Mouse (Mus musculus) embryonic facial prominence, embryonic 12.5 days (tissue): ENCODE data around the gene Gm26992. TPM values are rescaled to one million over a fixed set of nuclear protein-coding genes. Genes with fewer than 3 reads are reported as not detected.

Experiments used
- ATAC-seq: fragments of 200-750 bp; cut with Nextera tagmentation; 2 replicates; pipeline ENCODE4 v1.8.0; 2017; ENCODE audit not compliant: insufficient number of reproducible peaks, insufficient read depth, low FRiP score, low TSS enrichment
- H3K27ac ChIP-seq: fragments of 300-500 bp; sonication (generic); 2 replicates; pipeline ENCODE4 v1.5.1; 2016; ENCODE audit warnings: mild to moderate bottlenecking
- H3K27me3 ChIP-seq: fragments of 300-500 bp; sonication (generic); 2 replicates; pipeline ENCODE4 v1.6.1; 2016; ENCODE audit warnings: mild to moderate bottlenecking, moderate library complexity
- H3K36me3 ChIP-seq: fragments of 300-500 bp; sonication (generic); 2 replicates; pipeline ENCODE4 v1.6.1; 2016; ENCODE audit warnings: mild to moderate bottlenecking
- H3K4me1 ChIP-seq: fragments of 300-500 bp; sonication (generic); 2 replicates; pipeline ENCODE4 v1.6.1; 2016
- H3K4me2 ChIP-seq: fragments of 300-500 bp; sonication (generic); replicated peaks from 2 replicates; pipeline ENCODE4 v1.6.1; 2016; ENCODE audit warnings: mild to moderate bottlenecking, moderate library complexity
- H3K4me3 ChIP-seq: fragments of 300-500 bp; sonication (generic); 2 replicates; pipeline ENCODE4 v1.5.1; 2016; ENCODE audit warnings: mild to moderate bottlenecking
- H3K9ac ChIP-seq: fragments of 300-500 bp; sonication (generic); 2 replicates; pipeline ENCODE4 v1.6.1; 2016; ENCODE audit warnings: mild to moderate bottlenecking, moderate library complexity
- H3K9me3 ChIP-seq: fragments of 300-500 bp; sonication (generic); 2 replicates; pipeline ENCODE4 v1.6.1; 2016; ENCODE audit warnings: mild to moderate bottlenecking, moderate library complexity
- WGBS: fragments of 180-500 bp; shearing (Covaris S2); methylation state at CpG from one replicate; pipeline ENCODE4 v1.1.7; 2016; 5-methylcytosine and 5-hydroxymethylcytosine counted together
- polyA plus RNA-seq: library from polyadenylated mRNA; unstranded; fragments of >200 nt; fragmentation: Nextera tagmentation; extraction: Ambion mirVana; gene quantifications from 2 replicates; pipeline ENCODE4 v1.2.1, GENCODE M21; 2016

Gene Gm26992
- polyA plus RNA-seq, 1 experiment from 2014 or later: not detected

DNA sequence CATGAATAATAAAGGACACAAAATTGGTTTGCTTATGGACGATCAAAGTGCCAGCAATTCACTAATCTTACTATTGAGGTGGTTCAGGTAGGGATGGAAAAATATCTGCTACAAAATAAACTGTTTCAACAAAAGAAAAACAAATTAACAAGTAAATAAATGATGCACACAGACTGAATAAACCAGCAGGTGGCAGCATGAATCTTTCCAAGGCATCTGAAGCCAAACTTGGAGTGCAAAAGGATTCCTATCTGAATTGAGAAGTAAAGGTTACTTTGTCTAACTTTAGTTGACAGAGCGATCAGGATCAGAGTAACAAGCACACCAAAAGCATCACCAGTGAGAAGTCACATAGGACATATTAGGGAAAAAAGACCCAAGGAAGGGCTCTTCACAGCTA lies 62.2 kb downstream of the Gm26992 start:
- no peaks in the 10 kb centered on the region for H3K4me1 ChIP-seq
- WGBS: 39% methylated on average over 2 of the region's 2 CpGs
- H3K4me2 ChIP-seq: peak overlapping the region; percentile 17; the same call in 1 of the 2 replicates
- no peak overlapping the region for H3K4me3 ChIP-seq
- no peak overlapping the region for H3K9ac ChIP-seq
- H3K9me3 ChIP-seq: no peaks in the 10 kb centered on the region
- no peak for ATAC-seq
- no peaks in the 10 kb centered on the region for H3K27me3 ChIP-seq
- H3K27ac ChIP-seq: no peak overlapping the region
- no peaks in the 10 kb centered on the region for H3K36me3 ChIP-seq

DNA sequence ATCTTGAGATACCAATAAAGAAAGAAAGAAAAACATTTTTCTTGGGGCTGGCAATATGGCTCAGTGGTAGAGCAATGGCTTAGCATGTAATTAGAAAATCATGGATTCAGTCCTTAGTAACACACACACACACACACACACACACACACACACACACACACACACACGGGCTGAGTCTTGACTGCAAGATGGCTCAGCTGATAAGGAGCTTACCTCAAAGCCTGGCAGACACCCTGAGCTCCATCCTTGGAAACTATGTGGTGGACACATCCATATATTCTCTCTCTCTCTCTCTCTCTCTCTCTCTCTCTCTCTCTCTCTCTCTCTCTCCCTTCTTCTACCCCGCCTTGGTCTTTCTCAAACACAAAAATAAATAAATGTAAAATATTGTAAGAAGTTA lies 69.0 kb downstream of the Gm26992 start:
- Histone ChIP-seq H3K9ac (no peak overlapping the region), H3K4me2 (no peak overlapping the region), H3K4me1 (no peaks in the 10 kb centered on the region), H3K36me3 (no peaks in the 10 kb centered on the region), H3K27ac (no peak overlapping the region), H3K4me3 (no peak overlapping the region), H3K27me3 (no peaks in the 10 kb centered on the region), H3K9me3 (no peaks in the 10 kb centered on the region)
- WGBS: 69% methylated on average over 2 of the region's 2 CpGs
- ATAC-seq: no peak

DNA sequence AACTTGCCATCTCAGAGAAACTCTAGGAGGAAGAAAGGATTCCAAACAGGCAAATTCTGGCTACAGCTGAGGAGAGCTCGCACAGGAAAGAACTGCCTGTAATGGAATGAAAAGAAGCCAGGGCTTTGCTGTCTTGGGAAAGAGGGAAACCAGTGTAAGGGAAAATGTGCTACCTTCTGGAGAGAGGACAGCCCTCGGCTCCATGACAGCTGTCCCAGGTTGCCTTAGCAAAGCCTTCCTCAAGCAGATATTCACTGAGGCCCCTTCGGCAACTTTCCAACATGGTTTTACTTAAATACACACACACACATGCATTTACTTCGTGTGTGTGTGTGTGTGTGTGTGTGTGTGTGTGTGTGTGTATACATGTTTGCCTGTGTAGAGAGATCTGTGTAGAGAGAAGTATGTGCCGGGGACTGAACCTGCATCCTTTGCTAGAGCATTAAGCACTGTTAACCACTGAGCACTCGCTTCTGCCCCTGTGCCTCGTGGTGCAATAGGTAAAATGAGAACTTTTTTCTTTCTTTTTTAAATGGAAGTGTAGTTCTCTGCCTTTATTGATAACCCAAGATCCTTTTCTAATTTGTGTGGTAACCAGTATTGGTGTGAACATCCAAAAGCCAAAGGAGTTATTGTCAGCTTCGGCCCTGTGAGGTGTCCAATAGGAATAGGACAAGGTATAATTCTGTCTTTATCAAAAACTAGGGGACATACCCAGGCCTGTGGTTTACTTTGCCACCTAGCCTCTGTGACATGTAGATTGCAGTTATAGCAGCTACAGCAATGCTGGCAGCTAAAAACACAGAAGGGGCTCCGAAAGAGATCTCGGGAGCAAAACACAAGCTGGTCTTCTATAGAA lies 70.8 kb downstream of the Gm26992 start:
- Histone ChIP-seq H3K4me3 (peak overlapping the region; percentile 55), H3K27ac (peak overlapping the region; percentile 91), H3K4me2 (peak overlapping the region; percentile 52), H3K9ac (peak overlapping the region; percentile 64), H3K9me3 (no peaks in the 10 kb centered on the region), H3K27me3 (no peaks in the 10 kb centered on the region), H3K4me1 (no peaks in the 10 kb centered on the region), H3K36me3 (no peaks in the 10 kb centered on the region)
- no peak for ATAC-seq
- 34% methylated on average over 10 of the region's 10 CpGs for WGBS

- peak overlapping the region; percentile 55 for H3K4me3 ChIP-seq
- H3K4me2 ChIP-seq: peak overlapping the region; percentile 52
- under 1% methylated on average over 42 of the region's 55 CpGs for WGBS
- peak overlapping the region; percentile 91 for H3K27ac ChIP-seq
- H3K9ac ChIP-seq: peak overlapping the region; percentile 64
- peak; percentile 91 for ATAC-seq
- H3K36me3 ChIP-seq: no peaks in the 10 kb centered on the region
- no peaks in the 10 kb centered on the region for H3K27me3 ChIP-seq
- H3K9me3 ChIP-seq: no peaks in the 10 kb centered on the region
- no peaks in the 10 kb centered on the region for H3K4me1 ChIP-seq
These were observed 71.8 kb downstream of the Gm26992 start for GRCm38 (mm10) chrX:103493351-103494173.

DNA sequence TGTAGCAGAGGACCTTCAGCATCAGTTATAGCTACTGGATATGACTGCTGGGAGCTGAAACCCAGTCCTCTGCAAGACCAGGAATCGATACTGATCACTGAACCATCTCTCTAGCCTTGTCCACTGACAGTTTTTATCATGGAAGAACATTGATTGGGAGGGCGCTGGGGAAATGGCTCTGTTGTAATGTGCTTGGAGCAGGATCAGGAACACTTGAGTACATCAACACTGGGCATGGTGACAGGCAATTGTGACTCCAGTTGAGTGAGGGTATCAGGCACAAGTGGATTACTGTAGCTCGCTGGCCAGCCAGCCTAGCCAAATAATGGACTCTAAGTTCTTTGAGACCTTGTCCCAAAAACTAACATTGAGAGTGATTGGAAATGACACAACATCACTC lies 77.6 kb downstream of the Gm26992 start:
- no peaks in the 10 kb centered on the region for H3K9me3 ChIP-seq
- H3K9ac ChIP-seq: no peak overlapping the region
- H3K4me2 ChIP-seq: no peak overlapping the region
- H3K27me3 ChIP-seq: no peaks in the 10 kb centered on the region
- H3K27ac ChIP-seq: no peak overlapping the region
- no peaks in the 10 kb centered on the region for H3K4me1 ChIP-seq
- WGBS: 95% methylated on average over 3 of the region's 3 CpGs
- H3K4me3 ChIP-seq: no peak overlapping the region
- peaks cover 12% of the 10 kb centered on the region; the same call in 1 of the 2 replicates for H3K36me3 ChIP-seq
- no peak for ATAC-seq

DNA sequence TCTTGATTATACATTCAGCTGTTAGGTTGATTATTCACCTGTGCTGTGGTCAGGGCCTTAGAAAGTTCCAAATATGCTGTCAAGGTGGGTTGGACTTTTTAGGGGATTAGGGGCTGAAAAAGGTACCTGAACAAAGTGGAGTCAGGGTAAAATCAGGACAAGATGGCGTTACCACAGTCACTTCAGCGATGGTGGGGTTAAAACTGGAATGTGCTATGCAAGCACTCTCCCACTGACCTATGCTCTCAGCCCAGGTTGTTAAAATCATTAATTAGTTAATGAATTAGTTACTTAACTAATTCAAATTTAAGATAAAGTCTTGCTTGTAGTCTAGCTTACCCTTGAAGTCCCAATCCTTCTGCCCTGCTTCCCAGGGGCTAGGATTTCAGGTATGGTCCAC lies 78.3 kb downstream of the Gm26992 start:
- WGBS: 94% methylated on average over 2 of the region's 2 CpGs
- H3K27me3 ChIP-seq: no peaks in the 10 kb centered on the region

DNA sequence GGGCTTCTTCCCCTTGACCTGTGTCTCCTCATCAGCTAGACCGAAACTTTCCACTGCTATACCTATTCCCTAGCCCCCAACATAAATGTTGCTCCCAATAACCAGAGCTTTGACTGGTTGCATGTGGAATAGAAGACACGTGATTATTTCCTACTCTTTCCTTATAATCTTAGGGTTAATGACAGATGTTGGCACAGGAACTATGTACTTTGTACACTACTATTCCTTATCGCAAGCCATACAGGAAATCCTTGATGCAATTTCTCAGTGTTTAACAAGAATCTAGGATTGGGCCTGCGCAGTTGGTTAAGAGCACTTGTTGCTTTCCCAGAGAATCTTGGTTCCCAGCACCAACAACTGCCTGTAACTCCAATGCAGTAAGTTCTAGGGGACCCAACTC lies 86.4 kb downstream of the Gm26992 start:
- Histone ChIP-seq H3K4me2 (no peak overlapping the region), H3K36me3 (peaks cover 9% of the 10 kb centered on the region), H3K9ac (no peak overlapping the region), H3K27ac (no peak overlapping the region), H3K4me3 (no peak overlapping the region), H3K27me3 (no peaks in the 10 kb centered on the region), H3K9me3 (no peaks in the 10 kb centered on the region), H3K4me1 (no peaks in the 10 kb centered on the region)
- no peak for ATAC-seq
- 98% methylated on average over 4 of the region's 4 CpGs for WGBS

More for the DNA sequence above, 78.3 kb downstream of the Gm26992 start:
- H3K9me3 ChIP-seq: no peaks in the 10 kb centered on the region
- no peak overlapping the region for H3K9ac ChIP-seq
- peaks cover 12% of the 10 kb centered on the region; the same call in 1 of the 2 replicates for H3K36me3 ChIP-seq
- no peak overlapping the region for H3K4me3 ChIP-seq
- ATAC-seq: no peak
- no peak overlapping the region for H3K27ac ChIP-seq
- no peaks in the 10 kb centered on the region for H3K4me1 ChIP-seq
- H3K4me2 ChIP-seq: no peak overlapping the region

- 86% methylated on average over 8 of the region's 8 CpGs for WGBS
These were observed 87.6 kb downstream of the Gm26992 start for GRCm38 (mm10) chrX:103509168-103510019.

GRCm38 (mm10) chrX:103514782-103515181 lies 93.0 kb downstream of the Gm26992 start:
- no peak for ATAC-seq
- Histone ChIP-seq H3K9me3 (no peaks in the 10 kb centered on the region), H3K36me3 (no peaks in the 10 kb centered on the region), H3K27me3 (no peaks in the 10 kb centered on the region), H3K4me1 (no peaks in the 10 kb centered on the region), H3K27ac (no peak overlapping the region), H3K4me3 (no peak overlapping the region), H3K4me2 (no peak overlapping the region), H3K9ac (no peak overlapping the region)
- WGBS: 36% methylated on average over 4 of the region's 4 CpGs

More at GRCm38 (mm10) chrX:103509168-103510019, 87.6 kb downstream of the Gm26992 start:
- H3K27me3 ChIP-seq: no peaks in the 10 kb centered on the region
- ATAC-seq: no peak
- H3K4me1 ChIP-seq: no peaks in the 10 kb centered on the region
- no peaks in the 10 kb centered on the region for H3K9me3 ChIP-seq
- no peak overlapping the region for H3K9ac ChIP-seq
- no peak overlapping the region for H3K4me3 ChIP-seq
- no peak overlapping the region for H3K4me2 ChIP-seq
- H3K27ac ChIP-seq: no peak overlapping the region
- H3K36me3 ChIP-seq: peaks cover 9% of the 10 kb centered on the region

DNA sequence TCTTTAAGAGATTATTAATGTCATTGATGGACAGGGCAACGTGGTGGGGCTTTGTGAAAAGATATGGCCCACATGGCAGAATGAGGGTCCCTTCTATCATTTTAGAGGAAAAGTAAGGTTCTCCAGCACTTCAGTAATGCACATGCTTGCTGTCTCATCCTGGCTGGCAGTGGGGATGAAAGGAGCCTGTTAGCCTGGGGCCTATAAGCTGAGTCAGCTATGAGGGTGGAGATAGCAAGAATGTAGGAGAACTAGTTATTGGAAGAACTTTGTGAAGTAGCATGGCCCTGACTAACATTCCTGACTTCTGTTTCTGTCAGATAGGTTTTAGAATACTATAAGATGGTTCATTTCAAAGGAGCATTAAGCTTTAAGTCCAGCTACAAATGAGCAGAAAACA lies 93.5 kb downstream of the Gm26992 start:
- WGBS: 76% methylated on average over 1 of the region's 1 CpGs
- H3K9me3 ChIP-seq: no peaks in the 10 kb centered on the region
- H3K4me2 ChIP-seq: no peak overlapping the region
- no peak overlapping the region for H3K4me3 ChIP-seq
- no peak for ATAC-seq
- H3K36me3 ChIP-seq: no peaks in the 10 kb centered on the region
- H3K27me3 ChIP-seq: no peaks in the 10 kb centered on the region
- H3K27ac ChIP-seq: no peak overlapping the region
- no peaks in the 10 kb centered on the region for H3K4me1 ChIP-seq
- no peak overlapping the region for H3K9ac ChIP-seq

DNA sequence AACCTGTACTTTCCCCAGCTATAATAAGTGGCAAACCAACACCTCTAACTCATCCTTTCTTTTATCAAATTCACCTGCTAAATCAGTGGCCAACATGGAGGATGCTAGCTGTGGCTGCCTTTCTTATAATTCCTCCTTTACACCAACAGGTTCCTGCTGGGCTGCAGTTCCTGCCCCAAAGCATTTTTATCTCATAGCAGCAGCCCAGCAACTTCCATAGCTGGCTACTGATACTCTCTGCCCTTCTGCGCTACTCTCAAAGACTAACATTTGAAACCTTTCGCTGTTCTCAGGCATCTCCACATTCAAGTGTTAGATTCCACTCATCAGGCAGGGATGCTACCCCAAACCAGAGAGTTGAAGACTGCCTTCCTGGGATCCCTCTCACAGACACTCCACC lies 97.0 kb downstream of the Gm26992 start:
- Histone ChIP-seq H3K27ac (no peak overlapping the region), H3K9ac (no peak overlapping the region), H3K36me3 (no peaks in the 10 kb centered on the region), H3K4me2 (no peak overlapping the region), H3K27me3 (no peaks in the 10 kb centered on the region), H3K9me3 (no peaks in the 10 kb centered on the region), H3K4me1 (no peaks in the 10 kb centered on the region), H3K4me3 (no peak overlapping the region)
- ATAC-seq: no peak
- WGBS: 89% methylated on average over 2 of the region's 2 CpGs
